Mouse (Mus musculus) heart, postnatal 0 days (tissue): Measurements from ENCODE around the gene Rpl31.

ENCODE experiments used
- CTCF ChIP-seq: IDR thresholded peaks from 2 replicates; pipeline ENCODE4 v1.5.1; 2016; ENCODE audit warnings: antibody characterized with exemption, control low read depth, low read depth
- EP300 ChIP-seq: IDR thresholded peaks from 2 replicates; pipeline ENCODE4 v1.6.1; 2016; ENCODE audit warnings: antibody characterized with exemption, low read depth

DNA sequence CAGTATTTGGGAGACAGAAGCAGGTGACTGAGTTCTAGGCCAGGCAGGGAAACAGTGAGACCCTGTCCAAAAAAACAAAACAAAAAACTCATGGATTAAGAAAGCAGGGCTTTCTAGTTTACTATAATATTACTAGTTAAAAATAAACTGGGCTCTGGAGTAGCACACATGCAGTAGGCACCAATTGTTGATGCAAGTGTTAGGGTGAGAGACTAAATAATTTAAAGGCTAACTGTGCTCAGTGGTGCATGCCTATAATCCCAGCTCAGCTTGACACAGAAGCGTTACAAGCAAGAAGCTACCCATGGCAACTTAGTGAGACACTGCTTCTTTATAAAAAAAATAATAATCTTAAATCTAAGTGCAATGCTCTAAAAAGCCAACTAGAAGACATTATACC is 10.9 kb downstream of the Rpl31 start:
- no peak for TF ChIP-seq CTCF
- no peak for TF ChIP-seq EP300
